Mouse (Mus musculus) midbrain, embryonic 13.5 days (tissue): ENCODE results near the gene Lrrc8b. TPM values are rescaled to one million over a fixed set of nuclear protein-coding genes. Genes with fewer than 3 reads are reported as not detected.

Source experiments
- ATAC-seq: fragments of 200-750 bp; cut with Nextera tagmentation; 2 replicates; pipeline ENCODE4 v1.8.0; 2017; ENCODE audit warnings: mild to moderate bottlenecking, moderate TSS enrichment, moderate library complexity
- H3K27ac ChIP-seq: fragments of 300-500 bp; sonication (generic); 2 replicates; pipeline ENCODE4 v1.5.1; 2015; ENCODE audit warnings: inconsistent platforms, mild to moderate bottlenecking, moderate library complexity
- H3K27me3 ChIP-seq: fragments of 300-500 bp; sonication (generic); 2 replicates; pipeline ENCODE4 v1.6.1; 2015; ENCODE audit warnings: mild to moderate bottlenecking, inconsistent platforms
- H3K36me3 ChIP-seq: fragments of 300-500 bp; sonication (generic); 2 replicates; pipeline ENCODE4 v1.6.1; 2015; ENCODE audit warnings: mild to moderate bottlenecking, inconsistent platforms
- H3K4me1 ChIP-seq: fragments of 300-500 bp; sonication (generic); replicated peaks from 2 replicates; pipeline ENCODE4 v1.6.1; 2015; ENCODE audit warnings: inconsistent platforms
- H3K4me2 ChIP-seq: fragments of 300-500 bp; sonication (generic); replicated peaks from 2 replicates; pipeline ENCODE4 v1.6.1; 2015; ENCODE audit warnings: moderate library complexity, mild to moderate bottlenecking, inconsistent platforms
- H3K4me3 ChIP-seq: fragments of 300-500 bp; sonication (generic); replicated peaks from 2 replicates; pipeline ENCODE4 v1.5.1; 2015; ENCODE audit warnings: mild to moderate bottlenecking, inconsistent platforms
- H3K9ac ChIP-seq: fragments of 300-500 bp; sonication (generic); replicated peaks from 2 replicates; pipeline ENCODE4 v1.6.1; 2015; ENCODE audit warnings: mild to moderate bottlenecking, inconsistent platforms
- H3K9me3 ChIP-seq: fragments of 300-500 bp; sonication (generic); 2 replicates; pipeline ENCODE4 v1.6.1; 2016; ENCODE audit warnings: mild to moderate bottlenecking, inconsistent platforms
- WGBS: fragments of 180-500 bp; shearing (Covaris S2); methylation state at CpG from one replicate; pipeline ENCODE4 v1.1.7; 2015; 5-methylcytosine and 5-hydroxymethylcytosine counted together
- polyA plus RNA-seq: library from polyadenylated mRNA; unstranded; fragments of >200 nt; fragmentation: Nextera tagmentation; extraction: Ambion mirVana; gene quantifications from 2 replicates; pipeline ENCODE4 v1.2.1, GENCODE M21; 2015

Gene Lrrc8b
- polyA plus RNA-seq, 1 experiment from 2014 or later: 11.3 TPM

- Histone ChIP-seq H3K4me1 (no peaks in the 10 kb centered on the region), H3K4me3 (no peak overlapping the region), H3K4me2 (no peak overlapping the region), H3K36me3 (no peaks in the 10 kb centered on the region), H3K27ac (no peak overlapping the region), H3K9me3 (no peaks in the 10 kb centered on the region), H3K27me3 (0 out of 2 replicates have a peak, but pooled peaks cover 7% of the 10 kb centered on the region), H3K9ac (no peak overlapping the region)
- 93% methylated on average over 4 of the region's 4 CpGs for WGBS
- ATAC-seq: no peak
These were observed 6.5 kb upstream of the Lrrc8b start for GRCm38 (mm10) chr5:105409092-105409491.

GRCm38 (mm10) chr5:105410521-105411293, 4.9 kb upstream of the Lrrc8b start:
- ATAC-seq: no peak
- Histone ChIP-seq H3K36me3 (no peaks in the 10 kb centered on the region), H3K27ac (no peak overlapping the region), H3K4me1 (peaks cover 5% of the 10 kb centered on the region), H3K9ac (no peak overlapping the region), H3K4me3 (no peak overlapping the region), H3K9me3 (no peaks in the 10 kb centered on the region), H3K27me3 (0 out of 2 replicates have a peak, but pooled peaks cover 7% of the 10 kb centered on the region), H3K4me2 (no peak overlapping the region)
- 70% methylated on average over 6 of the region's 6 CpGs for WGBS

GRCm38 (mm10) chr5:105411294-105411570, 4.3 kb upstream of the Lrrc8b start:
- Histone ChIP-seq H3K9me3 (no peaks in the 10 kb centered on the region), H3K4me1 (peaks cover 5% of the 10 kb centered on the region), H3K36me3 (no peaks in the 10 kb centered on the region), H3K9ac (no peak overlapping the region), H3K27ac (no peak overlapping the region), H3K4me2 (no peak overlapping the region), H3K4me3 (no peak overlapping the region), H3K27me3 (0 out of 2 replicates have a peak, but pooled peaks cover 7% of the 10 kb centered on the region)
- WGBS: 61% methylated on average over 4 of the region's 4 CpGs
- ATAC-seq: no peak

- H3K4me2 ChIP-seq: no peak overlapping the region
- no peaks in the 10 kb centered on the region for H3K36me3 ChIP-seq
- 94% methylated on average over 2 of the region's 2 CpGs for WGBS
- no peak overlapping the region for H3K27ac ChIP-seq
- no peak overlapping the region for H3K4me3 ChIP-seq
- H3K9me3 ChIP-seq: no peaks in the 10 kb centered on the region
- H3K27me3 ChIP-seq: 0 out of 2 replicates have a peak, but pooled peaks cover 7% of the 10 kb centered on the region
- H3K9ac ChIP-seq: no peak overlapping the region
- peaks cover 8% of the 10 kb centered on the region for H3K4me1 ChIP-seq
- no peak for ATAC-seq
These were observed 3.8 kb upstream of the Lrrc8b start for GRCm38 (mm10) chr5:105411768-105412167.

GRCm38 (mm10) chr5:105412634-105413033, 2.9 kb upstream of the Lrrc8b start:
- WGBS: 93% methylated on average over 3 of the region's 3 CpGs
- Histone ChIP-seq H3K36me3 (0 out of 2 replicates have a peak, but pooled peaks cover under 1% of the 10 kb centered on the region), H3K9ac (no peak overlapping the region), H3K4me3 (no peak overlapping the region), H3K4me1 (peaks cover 12% of the 10 kb centered on the region), H3K9me3 (no peaks in the 10 kb centered on the region; the same call in 1 of the 2 replicates), H3K27ac (no peak overlapping the region), H3K27me3 (0 out of 2 replicates have a peak, but pooled peaks cover 7% of the 10 kb centered on the region), H3K4me2 (no peak overlapping the region)
- no peak for ATAC-seq

- WGBS: 80% methylated on average over 12 of the region's 12 CpGs
- H3K4me1 ChIP-seq: peaks cover 12% of the 10 kb centered on the region
- H3K27me3 ChIP-seq: 0 out of 2 replicates have a peak, but pooled peaks cover 7% of the 10 kb centered on the region
- 0 out of 2 replicates have a peak overlapping the region, but pooled peaks have one; percentile 80 for H3K27ac ChIP-seq
- peak overlapping the region; percentile 90 for H3K4me3 ChIP-seq
- ATAC-seq: no peak
- peaks cover 12% of the 10 kb centered on the region for H3K36me3 ChIP-seq
- H3K4me2 ChIP-seq: peak overlapping the region; percentile 74
- peaks cover 10% of the 10 kb centered on the region for H3K9me3 ChIP-seq
- peak overlapping the region; percentile 91 for H3K9ac ChIP-seq
These were observed 1.0 kb upstream of the Lrrc8b start for GRCm38 (mm10) chr5:105414341-105415120.

- peak; percentile 64; the same call in 1 of the 2 replicates for ATAC-seq
- WGBS: 5% methylated on average over 22 of the region's 36 CpGs
- Histone ChIP-seq H3K9me3 (peaks cover 10% of the 10 kb centered on the region), H3K27ac (peak overlapping the region; percentile 80), H3K4me3 (peak overlapping the region; percentile 90), H3K4me1 (peaks cover 12% of the 10 kb centered on the region), H3K9ac (peak overlapping the region; percentile 91), H3K27me3 (0 out of 2 replicates have a peak, but pooled peaks cover 5% of the 10 kb centered on the region), H3K4me2 (peak overlapping the region; percentile 74), H3K36me3 (peaks cover 12% of the 10 kb centered on the region)
These were observed 538 bp downstream of the Lrrc8b start for GRCm38 (mm10) chr5:105415951-105416675.

GRCm38 (mm10) chr5:105417217-105417616, 1.6 kb downstream of the Lrrc8b start:
- peaks cover 10% of the 10 kb centered on the region for H3K9me3 ChIP-seq
- peaks cover 12% of the 10 kb centered on the region for H3K4me1 ChIP-seq
- H3K27ac ChIP-seq: no peak overlapping the region
- peaks cover 12% of the 10 kb centered on the region for H3K36me3 ChIP-seq
- H3K4me3 ChIP-seq: no peak overlapping the region
- 81% methylated on average over 8 of the region's 8 CpGs for WGBS
- no peak for ATAC-seq
- no peak overlapping the region for H3K9ac ChIP-seq
- H3K4me2 ChIP-seq: peak overlapping the region; percentile 74; the same call in 1 of the 2 replicates
- H3K27me3 ChIP-seq: 0 out of 2 replicates have a peak, but pooled peaks cover 2% of the 10 kb centered on the region

- ATAC-seq: no peak
- no peak overlapping the region for H3K27ac ChIP-seq
- peaks cover 12% of the 10 kb centered on the region for H3K36me3 ChIP-seq
- H3K9ac ChIP-seq: no peak overlapping the region
- H3K4me1 ChIP-seq: peaks cover 12% of the 10 kb centered on the region
- no peak overlapping the region for H3K4me3 ChIP-seq
- WGBS: 94% methylated on average over 7 of the region's 7 CpGs
- H3K27me3 ChIP-seq: 0 out of 2 replicates have a peak, but pooled peaks cover 2% of the 10 kb centered on the region
- no peak overlapping the region for H3K4me2 ChIP-seq
- H3K9me3 ChIP-seq: peaks cover 10% of the 10 kb centered on the region
These were observed 2.8 kb downstream of the Lrrc8b start for GRCm38 (mm10) chr5:105418364-105418763.

- no peak overlapping the region for H3K27ac ChIP-seq
- 94% methylated on average over 5 of the region's 5 CpGs for WGBS
- H3K9ac ChIP-seq: no peak overlapping the region
- no peak for ATAC-seq
- no peak overlapping the region for H3K4me2 ChIP-seq
- peaks cover 12% of the 10 kb centered on the region for H3K4me1 ChIP-seq
- H3K4me3 ChIP-seq: no peak overlapping the region
- peaks cover 10% of the 10 kb centered on the region for H3K9me3 ChIP-seq
- H3K27me3 ChIP-seq: 0 out of 2 replicates have a peak, but pooled peaks cover 2% of the 10 kb centered on the region
- peaks cover 12% of the 10 kb centered on the region for H3K36me3 ChIP-seq
These were observed 3.3 kb downstream of the Lrrc8b start for GRCm38 (mm10) chr5:105418851-105419250.

GRCm38 (mm10) chr5:105425587-105425986, 10.0 kb downstream of the Lrrc8b start:
- H3K4me2 ChIP-seq: no peak overlapping the region
- H3K36me3 ChIP-seq: peaks cover 24% of the 10 kb centered on the region
- H3K27ac ChIP-seq: no peak overlapping the region
- WGBS: 91% methylated on average over 2 of the region's 2 CpGs
- H3K27me3 ChIP-seq: no peaks in the 10 kb centered on the region
- peaks cover 3% of the 10 kb centered on the region for H3K9me3 ChIP-seq
- H3K9ac ChIP-seq: no peak overlapping the region
- no peak for ATAC-seq
- no peak overlapping the region for H3K4me3 ChIP-seq
- peaks cover 7% of the 10 kb centered on the region; the same call in 1 of the 2 replicates for H3K4me1 ChIP-seq
